Mouse (Mus musculus): Measurements from ENCODE around the gene Samd4.

DNA sequence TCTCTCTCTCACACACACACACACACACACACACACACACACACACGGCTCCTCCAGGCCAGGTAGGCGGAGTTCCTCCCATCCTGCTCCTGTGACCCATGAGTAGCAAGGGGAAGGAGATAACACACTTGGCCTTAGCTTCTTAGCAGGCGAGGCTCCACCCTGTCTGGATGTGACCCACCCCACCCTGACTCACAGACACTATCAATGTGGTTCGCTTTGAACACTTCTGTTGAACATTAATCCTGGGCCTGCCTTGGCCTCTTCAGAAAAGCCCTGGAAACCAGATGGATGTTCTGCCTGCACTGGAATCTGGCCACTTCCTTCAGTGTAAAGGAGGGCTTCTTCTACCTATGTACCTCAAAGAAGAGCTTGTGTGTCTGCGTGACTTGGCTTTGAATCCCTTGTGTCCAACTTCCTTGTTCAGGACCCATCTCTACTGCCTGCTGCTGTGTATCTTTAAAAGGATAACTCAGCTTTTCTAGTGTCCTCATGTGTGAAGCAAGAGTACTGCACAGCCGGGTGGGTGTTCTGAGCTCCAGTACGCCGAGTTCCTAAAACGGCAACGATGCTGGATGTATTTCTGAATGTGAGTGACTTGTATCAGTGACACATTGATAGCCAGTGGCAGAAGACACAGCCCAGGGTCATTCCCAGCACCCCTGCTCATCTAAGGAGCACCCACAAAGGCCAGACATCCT, 233.6 kb downstream of the Samd4 start:
- no peak for TF ChIP-seq GATA1 (IDR thresholded peaks at IDR 0.05; ENCODE audit: borderline replicate concordance, low read length)
- TF ChIP-seq CTCF (IDR thresholded peaks at IDR 0.05; ENCODE audit: low read depth, low read length) = no peak
- no peak for TF ChIP-seq GATA2 (IDR thresholded peaks at IDR 0.05; ENCODE audit: borderline replicate concordance, low read depth, low read length)

All from G1E (cell line).